Mouse (Mus musculus): ENCODE measurements around the gene Rars. TPM values are rescaled to one million over a fixed set of nuclear protein-coding genes. Genes with fewer than 3 reads are reported as not detected.
"Not testable (repeated sequence)": the region's sequence is repeated elsewhere in the genome, so short reads cannot be mapped to it uniquely, and the experiment has no call there.

Rars gene
- polyA plus RNA-seq, 1 experiment from 2014 or later = 116 TPM

DNA sequence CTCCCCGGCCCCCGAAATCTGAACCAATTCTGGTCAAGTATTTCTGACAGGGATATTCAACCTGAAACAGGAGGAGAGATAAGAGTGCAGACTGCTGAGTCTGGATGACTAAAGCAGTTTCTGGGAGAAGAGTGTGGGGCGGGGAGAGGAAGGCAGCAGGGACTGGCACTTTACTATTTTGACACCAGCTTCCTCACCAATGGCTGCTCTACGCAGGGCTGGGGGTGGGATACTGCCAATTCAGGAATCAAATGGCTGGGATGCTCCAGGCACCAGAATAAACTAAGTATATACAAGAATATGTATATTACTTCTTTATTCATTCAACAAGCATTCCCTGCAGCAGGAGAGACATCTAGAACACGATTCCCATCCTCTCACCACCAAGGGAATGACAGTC, 29.3 kb upstream of the Rars start:
- ATAC-seq (ENCODE audit: insufficient read depth, low FRiP score, low TSS enrichment) (no peak), DNase-seq (ENCODE audit: low spot score) (no peak)
- H3K4me3 ChIP-seq (ENCODE audit: low read depth, low read length) = no peak overlapping the region
- WGBS = 93% methylated on average over 5 of the region's 5 CpGs
- H3K9me3 ChIP-seq (ENCODE audit: control insufficient read depth, low read length) = no peaks in the 10 kb centered on the region
- H3K27ac ChIP-seq (ENCODE audit: low read depth, low read length) = no peak overlapping the region
- H3K27me3 ChIP-seq (ENCODE audit: control insufficient read depth, insufficient read depth, low read length) = no peaks in the 10 kb centered on the region
- no peaks in the 10 kb centered on the region for H3K36me3 ChIP-seq (ENCODE audit: control insufficient read depth, insufficient read depth, low read length)
- H3K9ac ChIP-seq (ENCODE audit: low read length) = no peak overlapping the region
- no peak overlapping the region for H3K4me2 ChIP-seq (ENCODE audit: low read depth)
- H3K4me1 ChIP-seq (ENCODE audit: control insufficient read depth, insufficient read depth, low read length) = peaks cover 23% of the 10 kb centered on the region

DNA sequence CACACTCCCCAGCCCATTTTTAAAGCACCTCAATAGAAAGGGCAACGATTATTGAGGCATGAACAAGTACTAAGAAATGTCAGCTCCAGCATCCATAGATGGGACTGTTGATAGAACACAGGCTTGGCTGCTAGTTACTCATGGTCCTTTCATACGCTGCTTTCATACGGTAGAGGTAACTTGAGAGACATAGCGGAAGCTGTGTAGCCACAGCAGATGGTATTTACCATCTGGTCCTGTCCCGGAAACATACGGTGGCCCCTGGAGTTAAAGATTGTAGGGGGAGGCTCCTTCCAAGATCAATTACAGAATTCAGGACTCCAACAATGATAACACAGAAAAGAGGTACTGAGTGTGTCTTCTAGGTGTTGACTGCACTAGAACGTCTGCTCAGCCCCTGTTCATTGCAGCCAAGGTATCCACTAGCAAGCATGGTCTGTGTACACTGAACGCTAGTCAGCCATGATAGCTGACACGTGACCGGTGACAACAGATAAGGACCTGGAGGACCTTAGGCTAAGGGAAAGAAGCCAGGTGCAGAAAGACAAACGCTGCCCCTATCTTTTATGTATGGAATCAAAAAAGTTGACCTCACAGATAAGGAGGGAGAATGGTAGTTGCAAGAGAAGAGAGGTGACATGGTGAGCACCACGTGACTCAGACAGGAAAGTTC, 23.2 kb upstream of the Rars start:
- Histone ChIP-seq H3K4me3 (ENCODE audit: low read depth, low read length) (no peak overlapping the region), H3K9ac (ENCODE audit: low read length) (no peak overlapping the region), H3K4me2 (ENCODE audit: low read depth) (no peak overlapping the region), H3K9me3 (ENCODE audit: control insufficient read depth, low read length) (no peaks in the 10 kb centered on the region), H3K36me3 (ENCODE audit: control insufficient read depth, insufficient read depth, low read length) (no peaks in the 10 kb centered on the region), H3K27ac (ENCODE audit: low read depth, low read length) (peak overlapping the region; percentile 72; the same call in 1 of the 2 replicates), H3K4me1 (ENCODE audit: control insufficient read depth, insufficient read depth, low read length) (peaks cover 13% of the 10 kb centered on the region), H3K27me3 (ENCODE audit: control insufficient read depth, insufficient read depth, low read length) (no peaks in the 10 kb centered on the region)
- DNase-seq (ENCODE audit: low spot score) (no peak), ATAC-seq (ENCODE audit: insufficient read depth, low FRiP score, low TSS enrichment) (no peak)
- WGBS = 72% methylated on average over 12 of the region's 12 CpGs

DNA sequence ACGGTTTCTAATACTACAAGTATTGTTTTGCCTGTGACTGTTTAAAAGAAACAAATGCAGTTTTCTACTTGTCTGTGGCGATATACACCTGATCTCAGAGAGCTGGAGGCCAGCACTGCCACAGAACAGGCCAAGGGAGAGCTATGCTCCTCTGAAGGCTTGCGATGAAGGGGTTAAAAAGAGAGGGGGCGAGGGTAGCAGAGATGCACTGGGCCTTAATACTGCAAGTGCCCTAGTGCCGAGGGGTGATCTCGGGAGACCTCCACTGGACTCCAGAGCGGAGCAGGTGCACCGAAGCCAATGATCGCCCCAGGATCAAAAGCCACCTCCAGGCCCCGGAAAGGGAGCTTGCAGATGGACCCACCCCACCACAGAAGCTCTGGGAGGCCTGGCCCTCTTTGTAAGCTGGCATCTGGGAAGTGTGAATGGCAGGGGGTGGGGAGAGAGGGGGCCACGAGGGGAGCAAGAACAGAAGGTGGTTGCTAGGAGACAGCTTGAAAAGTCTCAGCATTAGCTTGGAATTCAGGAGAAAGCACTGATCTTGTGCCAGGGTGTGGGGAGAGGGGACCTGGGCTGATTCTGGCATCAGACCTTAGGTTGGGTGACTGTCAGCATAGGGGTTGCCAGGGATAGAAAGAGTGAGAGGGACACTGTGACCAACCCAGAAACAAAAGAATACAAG, 22.2 kb upstream of the Rars start:
- H3K9me3 ChIP-seq (ENCODE audit: control insufficient read depth, low read length) = no peaks in the 10 kb centered on the region
- ATAC-seq (ENCODE audit: insufficient read depth, low FRiP score, low TSS enrichment) = peak; percentile 91
- H3K27me3 ChIP-seq (ENCODE audit: control insufficient read depth, insufficient read depth, low read length) = no peaks in the 10 kb centered on the region
- H3K36me3 ChIP-seq (ENCODE audit: control insufficient read depth, insufficient read depth, low read length) = no peaks in the 10 kb centered on the region; the same call in 1 of the 2 replicates
- peak; percentile 81 for DNase-seq (ENCODE audit: low spot score)
- 31% methylated on average over 11 of the region's 11 CpGs for WGBS
- peak overlapping the region; percentile 72 for H3K27ac ChIP-seq (ENCODE audit: low read depth, low read length)
- no peak overlapping the region for H3K4me2 ChIP-seq (ENCODE audit: low read depth)
- peaks cover 13% of the 10 kb centered on the region for H3K4me1 ChIP-seq (ENCODE audit: control insufficient read depth, insufficient read depth, low read length)
- H3K9ac ChIP-seq (ENCODE audit: low read length) = 0 out of 2 replicates have a peak overlapping the region, but pooled peaks have one; percentile 6
- no peak overlapping the region for H3K4me3 ChIP-seq (ENCODE audit: low read depth, low read length)

DNA sequence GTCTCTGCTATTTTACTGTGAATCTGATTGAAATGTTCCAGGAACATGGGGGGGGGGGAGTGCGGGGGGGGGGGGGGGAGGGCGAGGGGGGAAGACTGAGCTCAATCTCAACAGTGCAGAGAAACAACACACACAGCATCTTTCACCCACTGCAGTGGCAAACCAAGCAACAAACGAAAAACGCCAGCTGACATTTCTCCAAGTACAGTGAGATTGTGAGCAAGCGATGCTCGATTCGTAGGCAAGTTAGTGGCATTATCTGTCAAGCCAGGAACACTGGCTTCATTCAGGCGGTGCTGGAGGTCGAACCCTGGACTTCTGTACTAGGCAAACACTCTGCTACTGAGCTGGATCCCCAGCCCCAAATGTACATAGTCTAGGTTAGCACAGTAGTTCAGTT, 21.3 kb upstream of the Rars start:
- Histone ChIP-seq H3K36me3 (ENCODE audit: control insufficient read depth, insufficient read depth, low read length) (no peaks in the 10 kb centered on the region; the same call in 1 of the 2 replicates), H3K4me1 (ENCODE audit: control insufficient read depth, insufficient read depth, low read length) (peaks cover 13% of the 10 kb centered on the region), H3K4me2 (ENCODE audit: low read depth) (no peak overlapping the region), H3K9me3 (ENCODE audit: control insufficient read depth, low read length) (no peaks in the 10 kb centered on the region), H3K27ac (ENCODE audit: low read depth, low read length) (no peak overlapping the region), H3K9ac (ENCODE audit: low read length) (no peak overlapping the region), H3K27me3 (ENCODE audit: control insufficient read depth, insufficient read depth, low read length) (no peaks in the 10 kb centered on the region), H3K4me3 (ENCODE audit: low read depth, low read length) (no peak overlapping the region)
- 86% methylated on average over 7 of the region's 9 CpGs for WGBS
- no peak for DNase-seq (ENCODE audit: low spot score)
- no peak for ATAC-seq (ENCODE audit: insufficient read depth, low FRiP score, low TSS enrichment)

DNA sequence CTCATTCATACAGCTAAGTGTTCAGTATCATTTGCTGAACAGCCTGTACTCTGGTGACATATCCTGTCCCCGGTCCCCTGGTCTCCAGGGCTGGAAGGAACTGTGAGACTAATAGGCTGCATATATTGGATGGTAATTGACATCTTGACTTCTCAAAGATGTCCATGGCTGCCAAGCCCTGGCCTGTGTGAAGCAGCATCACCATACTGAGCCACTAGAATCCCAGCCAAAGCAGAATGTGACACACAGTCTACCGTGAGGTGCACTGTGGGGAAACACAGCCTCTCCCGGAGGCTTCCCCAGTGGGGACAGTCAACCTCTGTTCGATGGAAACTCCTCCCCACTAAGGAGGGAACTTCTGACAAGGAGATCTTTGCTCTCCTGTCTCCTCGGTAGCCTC, 20.6 kb upstream of the Rars start:
- 90% methylated on average over 5 of the region's 5 CpGs for WGBS
- Histone ChIP-seq H3K36me3 (ENCODE audit: control insufficient read depth, insufficient read depth, low read length) (no peaks in the 10 kb centered on the region; the same call in 1 of the 2 replicates), H3K9ac (ENCODE audit: low read length) (no peak overlapping the region), H3K27ac (ENCODE audit: low read depth, low read length) (no peak overlapping the region), H3K27me3 (ENCODE audit: control insufficient read depth, insufficient read depth, low read length) (no peaks in the 10 kb centered on the region), H3K9me3 (ENCODE audit: control insufficient read depth, low read length) (no peaks in the 10 kb centered on the region), H3K4me2 (ENCODE audit: low read depth) (no peak overlapping the region), H3K4me1 (ENCODE audit: control insufficient read depth, insufficient read depth, low read length) (peaks cover 13% of the 10 kb centered on the region), H3K4me3 (ENCODE audit: low read depth, low read length) (no peak overlapping the region)
- ATAC-seq (ENCODE audit: insufficient read depth, low FRiP score, low TSS enrichment) = no peak
- no peak for DNase-seq (ENCODE audit: low spot score)

DNA sequence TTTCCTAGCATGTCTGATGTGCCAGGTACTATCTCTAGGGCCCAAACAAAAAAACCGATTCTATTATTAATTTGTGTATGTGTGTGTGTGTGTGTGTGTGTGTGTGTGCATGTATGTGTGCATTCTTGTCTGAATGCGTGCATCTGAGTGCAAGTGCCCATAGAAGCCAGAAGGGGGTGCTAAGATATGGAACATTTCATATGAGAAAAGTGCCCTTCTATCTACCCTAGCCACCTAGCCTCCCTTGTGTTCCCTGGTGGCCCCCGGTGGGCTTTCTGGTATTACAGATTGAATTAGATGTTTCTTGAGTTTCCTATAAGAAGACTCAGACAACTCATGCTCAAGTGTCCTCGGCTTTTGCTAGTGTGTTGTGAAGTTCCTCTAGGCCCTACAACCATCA, 19.3 kb upstream of the Rars start:
- Histone ChIP-seq H3K4me1 (ENCODE audit: control insufficient read depth, insufficient read depth, low read length) (peaks cover 13% of the 10 kb centered on the region), H3K9me3 (ENCODE audit: control insufficient read depth, low read length) (no peaks in the 10 kb centered on the region), H3K9ac (ENCODE audit: low read length) (no peak overlapping the region), H3K4me2 (ENCODE audit: low read depth) (no peak overlapping the region), H3K4me3 (ENCODE audit: low read depth, low read length) (no peak overlapping the region), H3K36me3 (ENCODE audit: control insufficient read depth, insufficient read depth, low read length) (no peaks in the 10 kb centered on the region; the same call in 1 of the 2 replicates), H3K27me3 (ENCODE audit: control insufficient read depth, insufficient read depth, low read length) (no peaks in the 10 kb centered on the region), H3K27ac (ENCODE audit: low read depth, low read length) (no peak overlapping the region)
- WGBS = 97% methylated on average over 4 of the region's 4 CpGs
- DNase-seq (ENCODE audit: low spot score) (no peak), ATAC-seq (ENCODE audit: insufficient read depth, low FRiP score, low TSS enrichment) (no peak)

DNA sequence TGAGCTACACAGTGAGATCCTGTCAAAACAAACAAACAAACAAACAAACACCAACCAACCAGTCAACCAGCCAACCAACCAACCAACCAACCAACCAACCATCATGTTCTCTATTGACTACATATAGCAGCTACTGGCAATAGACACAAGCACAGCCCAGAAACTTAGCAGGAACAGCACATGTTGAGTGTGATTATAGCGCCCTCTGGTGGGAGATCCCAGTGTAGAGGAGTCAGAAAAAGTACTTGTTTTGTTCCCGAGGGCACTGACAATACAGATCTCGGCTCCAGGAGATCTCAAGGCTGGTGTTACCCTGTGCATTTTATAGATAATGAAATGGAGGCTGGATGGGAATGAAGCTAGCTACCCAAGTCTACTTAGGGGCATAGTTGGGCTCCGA, 18.4 kb upstream of the Rars start:
- Histone ChIP-seq H3K9me3 (ENCODE audit: control insufficient read depth, low read length) (no peaks in the 10 kb centered on the region), H3K4me3 (ENCODE audit: low read depth, low read length) (no peak overlapping the region), H3K27ac (ENCODE audit: low read depth, low read length) (no peak overlapping the region), H3K9ac (ENCODE audit: low read length) (no peak overlapping the region), H3K27me3 (ENCODE audit: control insufficient read depth, insufficient read depth, low read length) (no peaks in the 10 kb centered on the region), H3K4me1 (ENCODE audit: control insufficient read depth, insufficient read depth, low read length) (peaks cover 13% of the 10 kb centered on the region), H3K36me3 (ENCODE audit: control insufficient read depth, insufficient read depth, low read length) (no peaks in the 10 kb centered on the region; the same call in 1 of the 2 replicates), H3K4me2 (ENCODE audit: low read depth) (no peak overlapping the region)
- DNase-seq (ENCODE audit: low spot score) (peak; percentile 58), ATAC-seq (ENCODE audit: insufficient read depth, low FRiP score, low TSS enrichment) (no peak)
- whole genome bisulfite sequencing = 54% methylated on average over 4 of the region's 4 CpGs

DNA sequence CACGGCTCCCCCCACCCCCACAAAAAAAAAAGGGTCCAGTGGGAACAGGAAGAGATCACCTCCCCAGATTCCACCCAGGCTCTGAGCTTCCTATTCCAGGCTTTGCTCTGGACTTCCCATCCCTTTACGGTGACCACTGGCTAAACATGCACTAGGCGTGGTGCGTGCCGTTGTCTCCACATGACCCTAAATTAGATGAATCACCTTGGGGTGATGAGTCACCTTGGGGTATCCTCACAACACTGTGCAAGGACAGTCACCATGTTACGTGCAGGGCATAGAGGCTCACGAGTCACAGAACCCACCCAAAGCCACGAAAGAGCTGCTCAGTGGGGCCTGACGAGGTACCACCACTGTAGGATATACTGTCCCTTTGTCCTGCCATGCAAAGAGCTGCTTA, 10.0 kb upstream of the Rars start:
- WGBS = 92% methylated on average over 9 of the region's 9 CpGs
- Histone ChIP-seq H3K9me3 (ENCODE audit: control insufficient read depth, low read length) (no peaks in the 10 kb centered on the region), H3K27ac (ENCODE audit: low read depth, low read length) (no peak overlapping the region), H3K27me3 (ENCODE audit: control insufficient read depth, insufficient read depth, low read length) (no peaks in the 10 kb centered on the region), H3K36me3 (ENCODE audit: control insufficient read depth, insufficient read depth, low read length) (no peaks in the 10 kb centered on the region), H3K4me2 (ENCODE audit: low read depth) (no peak overlapping the region), H3K4me3 (ENCODE audit: low read depth, low read length) (no peak overlapping the region), H3K9ac (ENCODE audit: low read length) (no peak overlapping the region), H3K4me1 (ENCODE audit: control insufficient read depth, insufficient read depth, low read length) (no peaks in the 10 kb centered on the region)
- DNase-seq (ENCODE audit: low spot score) = no peak
- no peak for ATAC-seq (ENCODE audit: insufficient read depth, low FRiP score, low TSS enrichment)

DNA sequence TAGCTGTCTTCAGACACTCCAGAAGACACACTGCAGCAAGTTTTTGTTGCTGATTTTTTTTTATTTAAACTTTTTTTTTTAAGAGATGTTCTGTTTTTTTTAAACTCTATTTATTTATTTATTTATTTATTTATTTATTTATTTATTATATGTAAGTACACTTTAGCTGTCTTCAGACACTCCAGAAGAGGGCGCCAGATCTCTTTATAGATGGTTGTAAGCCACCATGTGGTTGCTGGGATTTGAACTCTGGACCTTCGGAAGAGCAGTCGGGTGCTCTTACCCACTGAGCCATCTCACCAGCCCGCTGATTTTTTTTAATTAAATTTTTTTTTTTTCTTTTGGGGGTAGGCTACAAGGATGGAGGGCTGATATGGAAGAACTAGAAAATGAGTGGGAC, 8.3 kb upstream of the Rars start:
- ATAC-seq (ENCODE audit: insufficient read depth, low FRiP score, low TSS enrichment); H3K4me2 ChIP-seq (ENCODE audit: low read depth); H3K9me3 ChIP-seq (ENCODE audit: control insufficient read depth, low read length); H3K36me3 ChIP-seq (ENCODE audit: control insufficient read depth, insufficient read depth, low read length); H3K27me3 ChIP-seq (ENCODE audit: control insufficient read depth, insufficient read depth, low read length); H3K9ac ChIP-seq (ENCODE audit: low read length); DNase-seq (ENCODE audit: low spot score); H3K27ac ChIP-seq (ENCODE audit: low read depth, low read length); H3K4me3 ChIP-seq (ENCODE audit: low read depth, low read length); H3K4me1 ChIP-seq (ENCODE audit: control insufficient read depth, insufficient read depth, low read length): not testable (repeated sequence)
- WGBS = 84% methylated on average over 4 of the region's 4 CpGs
